Mouse (Mus musculus): ENCODE results near the gene Card11.

GRCm38 (mm10) chr5:141042406-141042805 lies 42.0 kb upstream of the Card11 start:
- TF ChIP-seq POLR2A (IDR thresholded peaks at IDR 0.05; ENCODE audit: control insufficient read depth, low read depth, low read length) (no peak), CTCF (IDR thresholded peaks at IDR 0.05; ENCODE audit: control insufficient read depth, insufficient read depth, insufficient replicate concordance, low read depth, low read length) (no peak)
